Mouse (Mus musculus) liver, adult 2 months (tissue): ENCODE measurements around the gene Maml3.

Source experiments
- CTCF ChIP-seq: fragments of 200-500 bp; IDR thresholded peaks from 2 replicates; pipeline ENCODE4 v1.5.1; 2011; ENCODE audit warnings: low read depth, low read length, control low read depth
- POLR2A ChIP-seq: fragments of 200-500 bp; IDR thresholded peaks from 2 replicates; pipeline ENCODE4 v1.6.1; 2011; ENCODE audit warnings: low read length, control low read depth; ENCODE audit not compliant: insufficient read depth; ENCODE audit errors: extremely low read depth

GRCm38 (mm10) chr3:51701281-51701751, 403.6 kb downstream of the Maml3 start:
- peak; percentile 85 for TF ChIP-seq CTCF
- TF ChIP-seq POLR2A, result no peak
